Mouse (Mus musculus): Measurements from ENCODE around the gene Ano7. TPM values are rescaled to one million over a fixed set of nuclear protein-coding genes. Genes with fewer than 3 reads are reported as not detected.

Ano7 gene
- 1.1 and 2.0 TPM in 2 replicates for polyA plus RNA-seq (2012; rRNA removed)

DNA sequence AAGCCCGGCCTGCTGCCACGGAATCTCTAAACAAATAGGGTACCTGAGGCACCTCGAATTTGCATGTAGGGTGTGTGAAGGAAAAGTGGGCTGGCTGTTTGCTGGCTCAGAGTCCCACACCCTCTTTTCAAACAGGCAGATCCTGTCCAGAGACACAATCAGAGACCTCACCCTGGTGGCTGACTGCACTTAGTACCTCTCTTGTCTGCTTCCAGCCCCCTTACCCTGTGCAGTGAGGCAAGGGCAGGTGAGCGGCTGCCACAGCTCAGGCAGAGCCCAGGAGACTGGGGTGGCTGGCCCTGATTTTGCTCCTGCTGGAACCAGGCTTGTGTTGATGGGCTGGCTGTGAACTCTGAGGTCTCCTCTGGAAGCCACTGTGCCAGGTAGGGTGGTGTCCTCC, at the start of gene Ano7:
Gene Ano7, plus strand, starts transcription at position 266 of the 400 bp plus-strand sequence.
- Histone ChIP-seq H3K27me3 (ENCODE audit: control insufficient read depth, insufficient read depth, low read length) (no peaks in the 10 kb centered on the region), H3K4me1 (replicated peaks; ENCODE audit: control insufficient read depth, insufficient read depth, low read length) (no peaks in the 10 kb centered on the region), H3K27ac (ENCODE audit: control insufficient read depth, insufficient read depth, low read length) (no peak within 1 kb of the TSS), H3K4me3 (ENCODE audit: control insufficient read depth, insufficient read depth, low read length) (no peak within 1 kb of the TSS), H3K36me3 (ENCODE audit: control insufficient read depth, insufficient read depth, low read length) (no peaks in the 10 kb centered on the region)
- WGBS, result 87% methylated on average over 4 of the region's 4 CpGs
- DNase-seq, result no peak
- no peak for TF ChIP-seq CTCF (IDR thresholded peaks at IDR 0.05; ENCODE audit: borderline replicate concordance, control insufficient read depth, extremely low read depth, insufficient read depth, low read length, poor library complexity)
- TF ChIP-seq POLR2A (IDR thresholded peaks at IDR 0.05; ENCODE audit: control insufficient read depth, extremely low read depth, insufficient read depth, low read length, poor library complexity), result no peak

DNA sequence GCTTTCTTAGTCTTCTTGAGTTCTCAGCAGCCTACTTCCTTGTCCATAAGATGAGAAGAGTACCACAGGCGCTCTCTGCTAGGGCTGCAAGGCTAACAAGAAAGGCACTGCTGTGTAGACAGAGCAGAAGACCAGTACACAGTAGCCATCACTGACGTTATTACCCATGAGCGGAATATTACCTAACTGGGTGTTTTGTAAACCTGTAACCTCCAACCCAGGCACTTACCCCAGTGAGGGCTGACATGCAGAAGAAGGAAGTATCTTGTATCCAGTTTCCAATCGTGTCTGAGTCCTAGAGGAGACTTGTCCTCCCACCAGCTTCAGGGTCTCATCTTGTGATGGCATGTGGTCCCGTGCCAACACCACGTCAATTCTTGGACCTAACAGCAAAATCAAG, 49.8 kb upstream of the Ano7 start:
- no peak for DNase-seq
- TF ChIP-seq POLR2A (IDR thresholded peaks at IDR 0.05; ENCODE audit: control insufficient read depth, extremely low read depth, insufficient read depth, low read length, poor library complexity) (no peak), CTCF (IDR thresholded peaks at IDR 0.05; ENCODE audit: borderline replicate concordance, control insufficient read depth, extremely low read depth, insufficient read depth, low read length, poor library complexity) (no peak)
- H3K27me3 ChIP-seq (ENCODE audit: control insufficient read depth, insufficient read depth, low read length), result no peaks in the 10 kb centered on the region
- no peak overlapping the region for H3K27ac ChIP-seq (ENCODE audit: control insufficient read depth, insufficient read depth, low read length)
- no peak overlapping the region for H3K4me3 ChIP-seq (ENCODE audit: control insufficient read depth, insufficient read depth, low read length)
- 95% methylated on average over 6 of the region's 6 CpGs for WGBS
- H3K36me3 ChIP-seq (ENCODE audit: control insufficient read depth, insufficient read depth, low read length), result no peaks in the 10 kb centered on the region; the same call in 1 of the 2 replicates
- no peaks in the 10 kb centered on the region for H3K4me1 ChIP-seq (replicated peaks; ENCODE audit: control insufficient read depth, insufficient read depth, low read length)

DNA sequence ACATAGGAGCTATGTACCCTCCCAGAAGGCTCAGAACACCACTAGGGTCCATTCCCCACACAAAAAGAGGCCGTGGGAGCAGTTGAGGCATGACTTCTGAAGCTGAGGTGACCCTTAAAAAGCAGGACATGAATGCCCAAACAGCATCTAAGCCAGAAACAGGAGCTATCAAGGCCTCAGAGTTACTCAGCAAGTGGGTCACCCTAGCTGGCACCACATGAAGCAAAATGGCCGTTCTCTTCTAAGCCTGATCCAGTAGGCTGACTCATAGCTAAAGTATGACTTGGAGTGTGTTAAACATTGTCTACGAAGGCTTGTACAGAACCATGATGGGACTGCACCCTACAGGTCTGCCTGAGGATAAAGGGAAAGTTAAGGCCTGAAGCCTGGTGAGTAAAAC, 47.3 kb upstream of the Ano7 start:
- no peaks in the 10 kb centered on the region; the same call in 1 of the 2 replicates for H3K36me3 ChIP-seq (ENCODE audit: control insufficient read depth, insufficient read depth, low read length)

DNA sequence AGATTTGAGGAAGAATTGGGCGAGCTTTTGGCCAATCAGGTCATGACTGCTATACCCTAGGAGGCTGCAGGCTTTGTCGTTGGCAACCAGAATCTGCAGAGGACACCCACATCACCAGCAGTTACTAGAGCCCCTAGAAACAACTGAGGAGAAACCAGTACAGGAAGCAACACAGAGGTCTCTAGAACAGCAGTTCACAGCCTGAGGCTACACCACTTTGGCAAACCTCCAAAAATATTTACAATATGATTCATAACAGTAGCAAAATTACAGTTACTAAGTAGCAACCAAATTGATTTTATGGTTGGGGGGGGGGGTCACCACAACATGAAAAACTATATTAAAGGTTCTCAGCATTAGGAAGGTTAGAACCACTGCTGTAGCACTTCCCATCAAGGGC, 39.1 kb upstream of the Ano7 start:
- Histone ChIP-seq H3K27ac (ENCODE audit: control insufficient read depth, insufficient read depth, low read length) (no peak overlapping the region), H3K4me3 (ENCODE audit: control insufficient read depth, insufficient read depth, low read length) (no peak overlapping the region), H3K36me3 (ENCODE audit: control insufficient read depth, insufficient read depth, low read length) (no peaks in the 10 kb centered on the region), H3K4me1 (replicated peaks; ENCODE audit: control insufficient read depth, insufficient read depth, low read length) (no peaks in the 10 kb centered on the region), H3K27me3 (ENCODE audit: control insufficient read depth, insufficient read depth, low read length) (no peaks in the 10 kb centered on the region)
- no peak for DNase-seq
- TF ChIP-seq CTCF (IDR thresholded peaks at IDR 0.05; ENCODE audit: borderline replicate concordance, control insufficient read depth, extremely low read depth, insufficient read depth, low read length, poor library complexity) (no peak), POLR2A (IDR thresholded peaks at IDR 0.05; ENCODE audit: control insufficient read depth, extremely low read depth, insufficient read depth, low read length, poor library complexity) (no peak)
- 89% methylated on average over 2 of the region's 2 CpGs for whole genome bisulfite sequencing

More for the DNA sequence above, 47.3 kb upstream of the Ano7 start:
- Histone ChIP-seq H3K4me1 (replicated peaks; ENCODE audit: control insufficient read depth, insufficient read depth, low read length) (no peaks in the 10 kb centered on the region), H3K27me3 (ENCODE audit: control insufficient read depth, insufficient read depth, low read length) (no peaks in the 10 kb centered on the region), H3K27ac (ENCODE audit: control insufficient read depth, insufficient read depth, low read length) (no peak overlapping the region), H3K4me3 (ENCODE audit: control insufficient read depth, insufficient read depth, low read length) (no peak overlapping the region)
- no peak for DNase-seq
- no peak for TF ChIP-seq POLR2A (IDR thresholded peaks at IDR 0.05; ENCODE audit: control insufficient read depth, extremely low read depth, insufficient read depth, low read length, poor library complexity)
- 92% methylated on average over 3 of the region's 3 CpGs for WGBS

DNA sequence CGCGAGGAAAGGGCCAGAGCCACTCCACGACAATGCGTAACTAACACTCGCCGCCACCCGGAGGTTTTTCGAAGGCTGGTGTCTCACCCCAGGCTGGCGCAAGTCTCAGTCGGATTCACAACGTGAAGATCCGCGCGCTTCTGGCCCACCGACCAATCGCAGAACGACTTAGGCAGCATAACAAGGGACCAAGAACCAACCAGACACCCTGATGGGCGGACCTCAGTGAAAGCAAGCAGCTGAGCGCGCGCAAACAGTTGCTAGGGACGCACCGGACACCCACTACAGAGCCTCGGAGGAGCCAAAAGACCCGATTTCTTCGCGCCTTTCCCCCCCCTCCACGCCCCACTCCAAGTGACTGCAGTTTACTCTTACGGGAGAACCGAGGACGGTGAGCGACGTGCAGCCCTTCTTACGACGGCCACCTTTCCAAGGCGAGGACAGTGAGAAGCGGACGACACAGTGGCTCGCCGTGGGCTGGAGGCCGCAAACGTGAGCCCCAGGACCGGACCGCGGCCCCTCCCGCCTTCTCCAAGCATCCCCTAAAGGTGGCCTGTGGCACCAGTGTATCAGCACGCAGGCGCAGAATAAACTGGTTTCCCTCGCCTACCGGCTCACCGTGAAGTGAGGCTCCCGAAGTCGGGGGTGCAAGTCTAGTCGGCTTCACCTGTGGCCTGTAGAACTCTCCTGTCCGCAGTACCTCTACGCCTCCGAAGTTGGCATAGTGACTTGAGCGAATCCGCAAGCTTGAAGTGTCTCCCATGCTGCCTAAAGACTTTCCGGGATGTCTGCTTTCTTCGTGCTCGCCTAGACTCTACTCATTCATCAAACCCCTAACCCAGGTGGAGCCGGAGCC, 30.9 kb upstream of the Ano7 start, which contains the start of the genes Ppp1r7 and Pask:
Gene Ppp1r7, plus strand, starts transcription at position 207 of the 856 bp plus-strand sequence.
Gene Pask, minus strand, starts transcription at position 835 of the 856 bp plus-strand sequence.
- Histone ChIP-seq H3K27ac (ENCODE audit: control insufficient read depth, insufficient read depth, low read length) (no peak within 1 kb of the TSS), H3K4me3 (ENCODE audit: control insufficient read depth, insufficient read depth, low read length) (peak within 1 kb of the TSS; percentile 80), H3K4me1 (replicated peaks; ENCODE audit: control insufficient read depth, insufficient read depth, low read length) (peaks cover 3% of the 10 kb centered on the region; the same call in 1 of the 2 replicates), H3K36me3 (ENCODE audit: control insufficient read depth, insufficient read depth, low read length) (0 out of 2 replicates have a peak, but pooled peaks cover 6% of the 10 kb centered on the region), H3K27me3 (ENCODE audit: control insufficient read depth, insufficient read depth, low read length) (no peaks in the 10 kb centered on the region)
- 0 out of 2 replicates have a peak, but pooled peaks have one; percentile 34 for TF ChIP-seq POLR2A (IDR thresholded peaks at IDR 0.05; ENCODE audit: control insufficient read depth, extremely low read depth, insufficient read depth, low read length, poor library complexity)
- 0 out of 2 replicates have a peak, but pooled peaks have one; percentile 43 for TF ChIP-seq CTCF (IDR thresholded peaks at IDR 0.05; ENCODE audit: borderline replicate concordance, control insufficient read depth, extremely low read depth, insufficient read depth, low read length, poor library complexity)
- under 1% methylated on average over 63 of the region's 63 CpGs for WGBS
- peak; percentile 91 for DNase-seq

DNA sequence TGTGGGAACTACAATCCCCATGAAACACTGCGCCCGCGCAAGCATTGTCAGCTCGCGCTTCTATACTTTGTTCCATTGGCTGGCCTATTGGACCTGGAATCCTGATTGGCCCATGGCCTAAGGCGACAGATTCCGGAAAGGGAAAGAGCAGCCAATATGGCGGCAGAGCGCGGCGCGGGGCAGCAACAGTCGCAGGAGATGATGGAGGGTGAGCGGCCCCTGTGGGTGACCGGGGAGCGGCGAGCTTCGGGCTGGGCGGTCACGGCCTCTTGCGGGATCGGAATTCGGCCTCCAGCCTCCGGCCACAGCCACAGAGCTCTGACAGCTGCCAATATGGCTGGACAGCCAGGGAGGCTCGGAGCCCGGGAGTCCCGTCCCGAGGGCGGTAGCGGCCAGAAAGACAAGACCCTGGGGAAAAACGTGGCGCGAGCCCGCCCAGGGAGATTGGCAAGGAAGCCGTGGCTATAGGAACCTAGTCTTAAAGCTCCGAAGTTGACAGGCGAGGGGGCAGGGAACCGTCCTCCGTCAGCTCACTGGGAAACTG, 30.2 kb upstream of the Ano7 start:
- peak; percentile 90 for DNase-seq
- WGBS, result under 1% methylated on average over 39 of the region's 39 CpGs
- TF ChIP-seq CTCF (IDR thresholded peaks at IDR 0.05; ENCODE audit: borderline replicate concordance, control insufficient read depth, extremely low read depth, insufficient read depth, low read length, poor library complexity) (0 out of 2 replicates have a peak, but pooled peaks have one; percentile 6), POLR2A (IDR thresholded peaks at IDR 0.05; ENCODE audit: control insufficient read depth, extremely low read depth, insufficient read depth, low read length, poor library complexity) (peak; percentile 67)
- peaks cover 3% of the 10 kb centered on the region; the same call in 1 of the 2 replicates for H3K4me1 ChIP-seq (replicated peaks; ENCODE audit: control insufficient read depth, insufficient read depth, low read length)
- H3K27me3 ChIP-seq (ENCODE audit: control insufficient read depth, insufficient read depth, low read length), result no peaks in the 10 kb centered on the region
- H3K36me3 ChIP-seq (ENCODE audit: control insufficient read depth, insufficient read depth, low read length), result 0 out of 2 replicates have a peak, but pooled peaks cover 11% of the 10 kb centered on the region
- H3K27ac ChIP-seq (ENCODE audit: control insufficient read depth, insufficient read depth, low read length), result no peak overlapping the region
- H3K4me3 ChIP-seq (ENCODE audit: control insufficient read depth, insufficient read depth, low read length), result peak overlapping the region; percentile 80

All from thymus, adult 2 months (tissue).